Mouse (Mus musculus) MEL (cell line): ENCODE measurements at regions not wholly inside any gene's neighbourhood (a gene's known extent, or its start where the extent isn't known, plus 50 kb on each side); places are given as distances from the start of the nearest gene placed in this dataset.

Experiments
- CHD2 ChIP-seq: IDR thresholded peaks from 2 replicates; pipeline ENCODE4 v1.6.1; 2011; ENCODE audit warnings: low read length, improper control_type of control experiment
- CTCF ChIP-seq, 3 experiments: IDR thresholded peaks in 2 of 3; conservative IDR thresholded peaks in 1 of 3; 2 replicates each; pipeline ENCODE4 v1.5.1; 2011 to 2012; ENCODE audit warnings: low read length in 3 of 3, low read depth in 2 of 3, mild to moderate bottlenecking in 2 of 3, improper control_type of control experiment in 1 of 3, inconsistent platforms in 1 of 3, mixed read lengths in 1 of 3, moderate library complexity in 1 of 3; ENCODE audit not compliant: control insufficient read depth in 1 of 3, insufficient read depth in 1 of 3, poor library complexity in 1 of 3, severe bottlenecking in 1 of 3
- HCFC1 ChIP-seq: IDR thresholded peaks from 2 replicates; pipeline ENCODE4 v1.6.1; 2012; ENCODE audit warnings: low read depth, mild to moderate bottlenecking, inconsistent platforms, low read length, improper control_type of control experiment, moderate library complexity
- MAX ChIP-seq: IDR thresholded peaks from 2 replicates; pipeline ENCODE4 v1.6.1; 2011; ENCODE audit warnings: low read length, improper control_type of control experiment
- NRF1 ChIP-seq: IDR thresholded peaks from 2 replicates; pipeline ENCODE4 v1.6.1; 2014; ENCODE audit warnings: low read depth, mild to moderate bottlenecking, inconsistent platforms, low read length, improper control_type of control experiment, moderate library complexity; ENCODE audit not compliant: poor library complexity, insufficient read depth, severe bottlenecking
- POLR2A ChIP-seq, 2 experiments: IDR thresholded peaks; 2 replicates each; pipeline ENCODE4 v1.6.1; 2011 to 2012; ENCODE audit warnings: low read length in 2 of 2, mild to moderate bottlenecking in 2 of 2, control low read depth in 1 of 2, improper control_type of control experiment in 1 of 2, low read depth in 1 of 2, moderate library complexity in 1 of 2; ENCODE audit not compliant: control insufficient read depth in 1 of 2, insufficient read depth in 1 of 2, poor library complexity in 1 of 2
- POLR2AphosphoS2 ChIP-seq: IDR thresholded peaks from 2 replicates; pipeline ENCODE4 v1.6.1; 2011; ENCODE audit warnings: low read length, improper control_type of control experiment
- ZC3H11A ChIP-seq: IDR thresholded peaks from 2 replicates; pipeline ENCODE4 v1.6.1; 2012; ENCODE audit warnings: low read depth, mild to moderate bottlenecking, inconsistent platforms, low read length, improper control_type of control experiment

- TF ChIP-seq POLR2AphosphoS2 (no peak), HCFC1 (no peak), ZC3H11A (no peak), CTCF (IDR thresholded peaks at IDR 0.05 in 2 of 3, conservative IDR thresholded peaks at IDR 0.05 in 1 of 3; ENCODE audit: control insufficient read depth in 1 of 3, insufficient read depth in 1 of 3, low read depth in 2 of 3, low read length in 3 of 3, poor library complexity in 1 of 3, severe bottlenecking in 1 of 3) (no peak), POLR2A (IDR thresholded peaks at IDR 0.05; ENCODE audit: control insufficient read depth in 1 of 2, insufficient read depth in 1 of 2, low read depth in 1 of 2, low read length in 2 of 2, poor library complexity in 1 of 2) (no peak), NRF1 (no peak), MAX (no peak), CHD2 (no peak)
These were observed 1356.9 kb downstream of the Defb40 start for GRCm38 (mm10) chr8:17621109-17621508.
